Mouse (Mus musculus): Measurements from ENCODE around the gene Sgsm3.

- no peak for TF ChIP-seq EP300 (IDR thresholded peaks at IDR 0.05; ENCODE audit: low read depth)
- no peak for TF ChIP-seq CTCF (IDR thresholded peaks at IDR 0.05; ENCODE audit: low read depth)
These were observed 80.2 kb downstream of the Sgsm3 start for GRCm38 (mm10) chr15:81057736-81058135.

All from liver, embryonic 14.5 days (tissue).